Mouse (Mus musculus): ENCODE results near the gene Dip2b. TPM values are rescaled to one million over a fixed set of nuclear protein-coding genes. Genes with fewer than 3 reads are reported as not detected.
A peak's percentile ranks its signal among the peaks of the same experiment; 100 is the strongest.

Gene Dip2b
- total and polyA plus RNA-seq, 3 experiments = 13.9 to 68.9 (median 15.4) TPM

DNA sequence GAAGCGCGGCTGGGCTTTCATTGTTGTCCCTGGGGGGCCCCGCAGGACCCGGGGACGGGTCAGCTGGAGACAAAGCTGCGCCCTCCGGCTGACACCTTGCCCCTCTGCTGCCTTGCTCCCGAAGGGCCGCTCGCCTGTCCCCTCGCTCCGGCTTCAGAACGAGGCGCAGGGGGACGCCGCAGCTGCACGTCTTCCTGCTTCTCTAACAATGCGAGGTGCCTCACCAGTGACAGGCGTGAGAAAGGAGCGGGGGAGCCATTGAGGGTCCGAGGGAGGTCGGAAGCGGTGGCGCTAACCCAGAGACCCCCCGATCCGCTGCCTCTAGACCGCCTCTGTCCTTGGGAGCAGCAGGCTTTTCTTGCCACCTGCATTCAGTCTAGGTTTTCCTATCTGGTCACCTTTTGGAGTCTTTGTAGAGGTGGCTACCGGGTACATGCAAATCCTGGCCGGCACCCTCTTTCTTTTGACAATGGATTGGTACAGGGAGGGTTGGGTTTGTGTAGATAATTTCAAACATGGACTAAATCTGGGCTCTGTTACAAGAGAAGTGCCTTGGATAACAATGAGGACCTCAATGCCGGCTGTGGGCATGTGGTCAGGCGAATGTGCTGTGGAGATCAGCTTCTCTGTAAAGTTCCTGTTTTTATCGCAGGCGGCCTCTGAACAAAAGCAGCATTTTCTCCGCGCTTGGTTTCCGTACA lies 687 bp downstream of the Dip2b start (continued):
- peak; percentile 88 for TF ChIP-seq RCOR1 (IDR thresholded peaks at IDR 0.05; ENCODE audit: low read depth, low read length)
- TF ChIP-seq CHD1 (IDR thresholded peaks at IDR 0.05; ENCODE audit: low read depth, low read length) = no peak; the same call in 1 of the 2 replicates
- TF ChIP-seq TAL1 (IDR thresholded peaks at IDR 0.05; ENCODE audit: low read length) = no peak
- TF ChIP-seq BHLHE40 (IDR thresholded peaks at IDR 0.05; ENCODE audit: borderline replicate concordance, low read depth, low read length) = no peak
- TF ChIP-seq EP300 (IDR thresholded peaks at IDR 0.05; ENCODE audit: low read depth in 1 of 2, low read length in 2 of 2) = peak; percentile 38 to 39; a peak in 3 of 4 replicates
- 0 out of 2 replicates have a peak, but pooled peaks have one; percentile 21 for TF ChIP-seq GATA1 (IDR thresholded peaks at IDR 0.05; ENCODE audit: low read depth, low read length)
- no peak for TF ChIP-seq ELF1 (IDR thresholded peaks at IDR 0.05; ENCODE audit: low read depth, low read length)
- no peak; a peak in 1 of 6 replicates for TF ChIP-seq CTCF (IDR thresholded peaks at IDR 0.05 in 2 of 3, conservative IDR thresholded peaks at IDR 0.05 in 1 of 3; ENCODE audit: control insufficient read depth in 1 of 3, insufficient read depth in 1 of 3, low read depth in 2 of 3, low read length in 3 of 3, poor library complexity in 1 of 3, severe bottlenecking in 1 of 3)
- no peak for TF ChIP-seq E2F4 (IDR thresholded peaks at IDR 0.05; ENCODE audit: borderline replicate concordance, low read depth, low read length)
- TF ChIP-seq TBP (IDR thresholded peaks at IDR 0.05; ENCODE audit: low read depth, low read length) = peak; percentile 67
- no peak for TF ChIP-seq MEF2A (IDR thresholded peaks at IDR 0.05; ENCODE audit: extremely low read depth, insufficient replicate concordance, low read depth, low read length, poor library complexity, severe bottlenecking)
- TF ChIP-seq POLR2A (IDR thresholded peaks at IDR 0.05; ENCODE audit: control insufficient read depth in 1 of 2, insufficient read depth in 1 of 2, low read depth in 1 of 2, low read length in 2 of 2, poor library complexity in 1 of 2) = peak in 1 of 2 experiments; percentile 55; a peak in 3 of 4 replicates
- TF ChIP-seq ZKSCAN1 (IDR thresholded peaks at IDR 0.05; ENCODE audit: low read depth, low read length) = no peak
- TF ChIP-seq MAX (IDR thresholded peaks at IDR 0.05; ENCODE audit: low read length) = peak; percentile 86

DNA sequence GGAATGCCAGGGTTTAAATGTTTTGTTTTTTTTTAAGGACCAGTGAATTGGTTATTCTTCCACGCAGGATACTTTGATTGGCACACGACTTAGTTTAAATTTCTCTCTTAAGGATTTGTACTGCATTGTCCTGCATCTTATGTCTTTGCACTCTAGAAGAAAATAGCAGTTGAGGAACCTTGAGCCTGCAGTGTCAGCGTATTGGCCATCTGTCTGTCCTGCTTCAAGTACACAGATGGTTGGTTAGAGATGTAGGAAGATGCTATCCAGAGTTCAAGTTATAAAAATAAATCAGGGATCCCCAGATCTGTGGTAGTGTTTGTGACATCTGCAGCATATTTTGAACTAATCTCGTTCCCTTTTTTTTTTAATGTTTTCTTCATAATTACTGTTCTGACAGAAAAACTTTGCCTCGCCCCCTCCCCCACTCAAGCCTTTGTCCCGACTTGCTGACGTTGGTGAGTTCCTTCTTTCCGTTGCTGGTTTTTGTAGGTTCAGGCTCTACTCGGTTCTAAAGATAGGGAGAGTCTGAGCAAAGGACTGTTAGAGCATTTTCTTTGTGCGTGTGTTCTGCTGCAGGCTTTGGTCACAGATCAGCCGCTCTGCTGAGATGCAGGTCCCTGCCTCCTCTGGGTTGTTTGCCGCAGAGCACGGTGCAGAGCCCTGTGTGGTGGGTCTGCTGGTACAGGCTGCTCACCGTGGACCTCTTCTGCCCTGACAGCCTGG lies 2.2 kb downstream of the Dip2b start:
- H3K9ac ChIP-seq (ENCODE audit: control insufficient read depth, low read depth, low read length, poor library complexity, severe bottlenecking) = no peak overlapping the region
- TF ChIP-seq RCOR1 (IDR thresholded peaks at IDR 0.05; ENCODE audit: low read depth, low read length) = no peak
- TF ChIP-seq HCFC1 (IDR thresholded peaks at IDR 0.05; ENCODE audit: low read depth, low read length) = peak; percentile 43; the same call in 1 of the 2 replicates
- TF ChIP-seq EP300 (IDR thresholded peaks at IDR 0.05; ENCODE audit: low read depth in 1 of 2, low read length in 2 of 2) = no peak
- no peak for TF ChIP-seq MAFK (IDR thresholded peaks at IDR 0.05; ENCODE audit: borderline replicate concordance, low read depth, low read length)
- TF ChIP-seq ZMIZ1 (IDR thresholded peaks at IDR 0.05; ENCODE audit: low read depth, low read length) = no peak
- TF ChIP-seq UBTF (IDR thresholded peaks at IDR 0.05; ENCODE audit: borderline replicate concordance, insufficient read depth, low read depth, low read length) = no peak
- TF ChIP-seq E2F4 (IDR thresholded peaks at IDR 0.05; ENCODE audit: borderline replicate concordance, low read depth, low read length) = no peak
- no peak for TF ChIP-seq MAX (IDR thresholded peaks at IDR 0.05; ENCODE audit: low read length)
- TF ChIP-seq POLR2A (IDR thresholded peaks at IDR 0.05; ENCODE audit: control insufficient read depth in 1 of 2, insufficient read depth in 1 of 2, low read depth in 1 of 2, low read length in 2 of 2, poor library complexity in 1 of 2) = no peak
- no peak for TF ChIP-seq SIN3A (IDR thresholded peaks at IDR 0.05; ENCODE audit: low read length)
- no peak for TF ChIP-seq RAD21 (IDR thresholded peaks at IDR 0.05; ENCODE audit: low read depth, low read length)
- TF ChIP-seq MYC (IDR thresholded peaks at IDR 0.05; ENCODE audit: low read depth, low read length) = no peak
- TF ChIP-seq ELF1 (IDR thresholded peaks at IDR 0.05; ENCODE audit: low read depth, low read length) = no peak
- TF ChIP-seq JUND (IDR thresholded peaks at IDR 0.05; ENCODE audit: low read depth, low read length) = no peak
- TF ChIP-seq CHD1 (IDR thresholded peaks at IDR 0.05; ENCODE audit: low read depth, low read length) = no peak
- no peak for TF ChIP-seq CTCF (IDR thresholded peaks at IDR 0.05 in 2 of 3, conservative IDR thresholded peaks at IDR 0.05 in 1 of 3; ENCODE audit: control insufficient read depth in 1 of 3, insufficient read depth in 1 of 3, low read depth in 2 of 3, low read length in 3 of 3, poor library complexity in 1 of 3, severe bottlenecking in 1 of 3)
- TF ChIP-seq BHLHE40 (IDR thresholded peaks at IDR 0.05; ENCODE audit: borderline replicate concordance, low read depth, low read length) = 0 out of 2 replicates have a peak, but pooled peaks have one; percentile 4
- no peak for TF ChIP-seq GATA1 (IDR thresholded peaks at IDR 0.05; ENCODE audit: low read depth, low read length)
- H3K36me3 ChIP-seq (ENCODE audit: control insufficient read depth in 1 of 2, insufficient read depth in 2 of 2, low read length in 2 of 2) = peaks cover 0 to 24% of the 10 kb centered on the region in 2 experiments; a peak in 2 of 4 replicates
- H3K79me2 ChIP-seq (ENCODE audit: control insufficient read depth, insufficient read depth, low read length, poor library complexity) = peaks cover 34% of the 10 kb centered on the region
- H3K27me3 ChIP-seq (ENCODE audit: control insufficient read depth in 1 of 2, insufficient read depth in 2 of 2, low read length in 2 of 2) = no peaks in the 10 kb centered on the region
- H3K9me3 ChIP-seq (replicated peaks; ENCODE audit: insufficient read depth, low read length) = no peaks in the 10 kb centered on the region
- H3K4me3 ChIP-seq (ENCODE audit: control insufficient read depth in 1 of 2, insufficient read depth in 1 of 2, low read depth in 2 of 2, low read length in 2 of 2) = no peak overlapping the region
- H3K27ac ChIP-seq (ENCODE audit: control insufficient read depth, low read depth, low read length) = 0 out of 2 replicates have a peak overlapping the region, but pooled peaks have one; percentile 11
- H3K4me1 ChIP-seq (ENCODE audit: control insufficient read depth in 1 of 2, insufficient read depth in 2 of 2, low read length in 2 of 2) = peaks cover 7 to 22% of the 10 kb centered on the region in 2 experiments
- peak; percentile 49 for DNase-seq (ENCODE audit: low read depth, low spot score)
